Comparison of ENCODE assay signal across 9 mouse cellular contexts in genomic region chr3:108134701-108135100, GRCm38 (mm10). TPM values are rescaled to one million over a fixed set of nuclear protein-coding genes. Genes with fewer than 3 reads are reported as not detected.
DNase-seq lines count a peak whose midpoint lies in the region; ATAC-seq and TF ChIP-seq lines count a peak whose summit lies in the region.
"Had no signal": no experiment of that assay in that cellular context is flagged by ENCODE, and none has a peak within 500 bp of the region (broad histone marks: within the 10 kb centered on the region; RNA-seq: fewer than 3 reads in every experiment).

No protein-coding gene starts in this region.

- no peak overlapping the region for H3K9ac ChIP-seq in MEL (ENCODE audit: control insufficient read depth, low read depth, low read length, poor library complexity, severe bottlenecking)
- no peak overlapping the region for H3K9ac ChIP-seq in midbrain, embryonic 15.5 days
- no peak overlapping the region for H3K9ac ChIP-seq in lung, postnatal 0 days (replicated peaks; ENCODE audit: low read depth)

- peak overlapping the region; percentile 24 for H3K27ac ChIP-seq in gastrocnemius, adult 2 months
- no peak overlapping the region for H3K27ac ChIP-seq in MEL (ENCODE audit: control insufficient read depth, low read depth, low read length)
- no peak overlapping the region for H3K27ac ChIP-seq in midbrain, embryonic 15.5 days
- H3K27ac ChIP-seq in lung, postnatal 0 days (ENCODE audit: low read length) = no peak overlapping the region

- H3K27me3 ChIP-seq in MEL (ENCODE audit: control insufficient read depth in 1 of 2, insufficient read depth in 2 of 2, low read length in 2 of 2) = no peaks in the 10 kb centered on the region
- no peaks in the 10 kb centered on the region for H3K27me3 ChIP-seq in midbrain, embryonic 15.5 days (replicated peaks)
- no peaks in the 10 kb centered on the region for H3K27me3 ChIP-seq in lung, postnatal 0 days (replicated peaks; ENCODE audit: insufficient read depth, low read length)

- no peak for TF ChIP-seq RAD21 in MEL (IDR thresholded peaks at IDR 0.05; ENCODE audit: low read depth, low read length)

- no peak for TF ChIP-seq POLR2A in MEL (IDR thresholded peaks at IDR 0.05; ENCODE audit: control insufficient read depth in 1 of 2, insufficient read depth in 1 of 2, low read depth in 1 of 2, low read length in 2 of 2, poor library complexity in 1 of 2)

- WGBS in midbrain, embryonic 15.5 days = 42% methylated on average over 11 of the region's 11 CpGs
- WGBS in lung, postnatal 0 days = 77% methylated on average over 11 of the region's 11 CpGs

- peaks cover 29% of the 10 kb centered on the region in 2 experiments for H3K4me1 ChIP-seq in MEL (ENCODE audit: control insufficient read depth in 1 of 2, insufficient read depth in 2 of 2, low read length in 2 of 2)
- peaks cover 14% of the 10 kb centered on the region for H3K4me1 ChIP-seq in midbrain, embryonic 15.5 days
- peaks cover 9% of the 10 kb centered on the region; the same call in 1 of the 2 replicates for H3K4me1 ChIP-seq in lung, postnatal 0 days (ENCODE audit: insufficient read depth, low read depth, low read length)

- no peak overlapping the region for H3K4me3 ChIP-seq in gastrocnemius, adult 2 months
- H3K4me3 ChIP-seq in MEL (ENCODE audit: control insufficient read depth in 1 of 2, insufficient read depth in 1 of 2, low read depth in 2 of 2, low read length in 2 of 2) = no peak overlapping the region
- H3K4me3 ChIP-seq in midbrain, embryonic 15.5 days = no peak overlapping the region
- no peak overlapping the region for H3K4me3 ChIP-seq in lung, postnatal 0 days (ENCODE audit: low read depth, low read length)

- no peak for DNase-seq in gastrocnemius, adult 2 months
- DNase-seq in gastrocnemius, postnatal 25 days = no peak
- DNase-seq in MEL (ENCODE audit: low read depth, low spot score) = peak; percentile 32
- DNase-seq in spleen, postnatal 14 days (ENCODE audit: low spot score in 2 of 2) = no peak
- DNase-seq in lung, postnatal 0 days (ENCODE audit: low spot score) = no peak
- DNase-seq in thymus, postnatal 14 days = no peak

- no peaks in the 10 kb centered on the region for H3K9me3 ChIP-seq in MEL (replicated peaks; ENCODE audit: insufficient read depth, low read length)
- no peaks in the 10 kb centered on the region for H3K9me3 ChIP-seq in midbrain, embryonic 15.5 days
- no peaks in the 10 kb centered on the region for H3K9me3 ChIP-seq in lung, postnatal 0 days (ENCODE audit: low read length)

- no peak for TF ChIP-seq EP300 in MEL (IDR thresholded peaks at IDR 0.05; ENCODE audit: low read depth in 1 of 2, low read length in 2 of 2)
- TF ChIP-seq EP300 in lung, postnatal 0 days (IDR thresholded peaks at IDR 0.05) = no peak

- H3K36me3 ChIP-seq in MEL (ENCODE audit: control insufficient read depth in 1 of 2, insufficient read depth in 2 of 2, low read length in 2 of 2) = peaks cover 11 to 42% of the 10 kb centered on the region in 2 experiments
- H3K36me3 ChIP-seq in midbrain, embryonic 15.5 days (replicated peaks) = no peaks in the 10 kb centered on the region; the same call in 1 of the 2 replicates
- H3K36me3 ChIP-seq in lung, postnatal 0 days (ENCODE audit: insufficient read depth, low read length) = no peaks in the 10 kb centered on the region

- no peak for TF ChIP-seq CTCF in gastrocnemius, adult 2 months (IDR thresholded peaks at IDR 0.05)
- no peak for TF ChIP-seq CTCF in MEL (IDR thresholded peaks at IDR 0.05 in 2 of 3, conservative IDR thresholded peaks at IDR 0.05 in 1 of 3; ENCODE audit: control insufficient read depth in 1 of 3, insufficient read depth in 1 of 3, low read depth in 2 of 3, low read length in 3 of 3, poor library complexity in 1 of 3, severe bottlenecking in 1 of 3)
- no peak for TF ChIP-seq CTCF in lung, postnatal 0 days (IDR thresholded peaks at IDR 0.05)

- H3K4me2 ChIP-seq in midbrain, embryonic 15.5 days = 0 out of 2 replicates have a peak overlapping the region, but pooled peaks have one; percentile 3
- no peak overlapping the region for H3K4me2 ChIP-seq in lung, postnatal 0 days (replicated peaks; ENCODE audit: low read depth, low read length)

- peaks cover 54% of the 10 kb centered on the region for H3K79me2 ChIP-seq in MEL (ENCODE audit: control insufficient read depth, insufficient read depth, low read length, poor library complexity)

- intact Hi-C loops in gastrocnemius, adult 2 months (cut with DNase I) = no loop called here

- ATAC-seq in granulocyte monocyte progenitor cell, adult 5-6 weeks (replicated peaks; ENCODE audit: poor library complexity, severe bottlenecking) = peak; percentile 80
- no peak for ATAC-seq in midbrain, embryonic 15.5 days (replicated peaks)
- ATAC-seq in lung, postnatal 0 days = no peak

TF ChIP-seq in MEL, 35 proteins besides CTCF, POLR2A, EP300 and RAD21:
- TF ChIP-seq TAL1 (IDR thresholded peaks at IDR 0.05; ENCODE audit: low read length) (0 out of 2 replicates have a peak, but pooled peaks have one; percentile 5), SIN3A (IDR thresholded peaks at IDR 0.05; ENCODE audit: low read length) (no peak), ZNF384 (IDR thresholded peaks at IDR 0.05; ENCODE audit: low read depth, low read length) (peak; percentile 81)
TF ChIP-seq in MEL: peak in this region for 2.

RNA-seq across cellular contexts. Expression of gene Gnai3, which starts 11.2 kb away (rescaled TPM):
- 10 to 100 TPM; 12.0 to 13.8 TPM for total RNA-seq in gastrocnemius, adult 2 months (2021)
- total RNA-seq in gastrocnemius, postnatal 25 days (2021) = 10 to 100 TPM; 11.4 to 11.7 TPM
- total RNA-seq in MEL (2012; rRNA removed) = 92.1 and 111 TPM in 2 replicates
- polyA plus RNA-seq in MEL (2012; ENCODE audit: insufficient read depth in 1 of 2, insufficient read length in 2 of 2, low read depth in 1 of 2, low replicate concordance in 2 of 2, missing spikeins in 1 of 2) = 10 to 100 TPM; 74.2 to 96.4 TPM
- 82.3 and 93.1 TPM in 2 replicates for total RNA-seq in granulocyte monocyte progenitor cell, adult 5-6 weeks (2014; fragmentation: Nextera tagmentation)
- total RNA-seq in granulocyte monocyte progenitor cell, adult 5-6 weeks (2017) = 139 and 189 TPM in 2 replicates
- polyA plus RNA-seq in midbrain, embryonic 15.5 days (2015; fragmentation: Nextera tagmentation; extraction: Ambion mirVana) = 111 and 114 TPM in 2 replicates
- 87.4 and 96.3 TPM in 2 replicates for polyA plus RNA-seq in lung, postnatal 0 days (2015; fragmentation: Nextera tagmentation; extraction: Ambion mirVana)

RNA-seq across cellular contexts. Expression of gene Gpr61, which starts 20.0 kb away (rescaled TPM):
- total RNA-seq in gastrocnemius, adult 2 months (2021) = not detected
- not detected for total RNA-seq in gastrocnemius, postnatal 25 days (2021)
- 0.04 and 0.07 TPM in 2 replicates for total RNA-seq in MEL (2012; rRNA removed)
- under 1 TPM in 1 of 2 experiments, not detected in 1; 0.07 TPM for polyA plus RNA-seq in MEL (2012; ENCODE audit: insufficient read depth in 1 of 2, insufficient read length in 2 of 2, low read depth in 1 of 2, low replicate concordance in 2 of 2, missing spikeins in 1 of 2)
- total RNA-seq in granulocyte monocyte progenitor cell, adult 5-6 weeks (2014; fragmentation: Nextera tagmentation) = not detected in 2 replicates
- total RNA-seq in granulocyte monocyte progenitor cell, adult 5-6 weeks (2017) = not detected in 2 replicates
- polyA plus RNA-seq in midbrain, embryonic 15.5 days (2015; fragmentation: Nextera tagmentation; extraction: Ambion mirVana) = 5.2 and 5.7 TPM in 2 replicates
- not detected in 2 replicates for polyA plus RNA-seq in lung, postnatal 0 days (2015; fragmentation: Nextera tagmentation; extraction: Ambion mirVana)
- total RNA-seq: gastrocnemius, adult 8-10 months had no signal

RNA-seq across cellular contexts. Expression of gene Gnat2, which starts 42.1 kb away (rescaled TPM):
- under 1 TPM; 0.26 to 0.36 TPM for total RNA-seq in gastrocnemius, adult 2 months (2021)
- under 1 TPM in 1 of 2 experiments, not detected in 1; 0.15 TPM for total RNA-seq in gastrocnemius, postnatal 25 days (2021)
- 4.7 and 6.4 TPM in 2 replicates for total RNA-seq in MEL (2012; rRNA removed)
- 10 to 100 TPM in 1 of 2 experiments, not detected in 1; 12.4 TPM for polyA plus RNA-seq in MEL (2012; ENCODE audit: insufficient read depth in 1 of 2, insufficient read length in 2 of 2, low read depth in 1 of 2, low replicate concordance in 2 of 2, missing spikeins in 1 of 2)
- 1.9 and 2.2 TPM in 2 replicates for total RNA-seq in granulocyte monocyte progenitor cell, adult 5-6 weeks (2014; fragmentation: Nextera tagmentation)
- total RNA-seq in granulocyte monocyte progenitor cell, adult 5-6 weeks (2017) = 2.5 TPM in 1 of 2 replicates, not detected in the other
- polyA plus RNA-seq in midbrain, embryonic 15.5 days (2015; fragmentation: Nextera tagmentation; extraction: Ambion mirVana) = 0.28 and 0.38 TPM in 2 replicates
- polyA plus RNA-seq in lung, postnatal 0 days (2015; fragmentation: Nextera tagmentation; extraction: Ambion mirVana) = 0.33 and 0.45 TPM in 2 replicates

RNA-seq across cellular contexts. Expression of gene Ampd2, which starts 48.2 kb away (rescaled TPM):
- 1 to 10 TPM; 3.8 to 5.6 TPM for total RNA-seq in gastrocnemius, adult 2 months (2021)
- 1 to 10 TPM; 3.5 to 5.5 TPM for total RNA-seq in gastrocnemius, postnatal 25 days (2021)
- 54.9 and 69.1 TPM in 2 replicates for total RNA-seq in MEL (2012; rRNA removed)
- polyA plus RNA-seq in MEL (2012; ENCODE audit: insufficient read depth in 1 of 2, insufficient read length in 2 of 2, low read depth in 1 of 2, low replicate concordance in 2 of 2, missing spikeins in 1 of 2) = 100 to 1,000 TPM in 1 of 2 experiments, not detected in 1; 201 TPM
- total RNA-seq in granulocyte monocyte progenitor cell, adult 5-6 weeks (2014; fragmentation: Nextera tagmentation) = 126 and 158 TPM in 2 replicates
- total RNA-seq in granulocyte monocyte progenitor cell, adult 5-6 weeks (2017) = 54.6 and 69.6 TPM in 2 replicates
- 67.9 and 76.2 TPM in 2 replicates for polyA plus RNA-seq in midbrain, embryonic 15.5 days (2015; fragmentation: Nextera tagmentation; extraction: Ambion mirVana)
- 11.6 and 12.6 TPM in 2 replicates for polyA plus RNA-seq in lung, postnatal 0 days (2015; fragmentation: Nextera tagmentation; extraction: Ambion mirVana)

RNA-seq across cellular contexts. Expression of gene Amigo1, which starts 51.4 kb away (rescaled TPM):
- 10 to 100 TPM; 21.6 to 28.3 TPM for total RNA-seq in gastrocnemius, adult 2 months (2021)
- total RNA-seq in gastrocnemius, postnatal 25 days (2021) = 10 to 100 TPM; 21.3 to 23.3 TPM
- total RNA-seq in MEL (2012; rRNA removed) = 3.7 and 4.6 TPM in 2 replicates
- polyA plus RNA-seq in MEL (2012; ENCODE audit: insufficient read depth in 1 of 2, insufficient read length in 2 of 2, low read depth in 1 of 2, low replicate concordance in 2 of 2, missing spikeins in 1 of 2) = 1 to 10 TPM in 1 of 2 experiments, not detected in 1; 9.5 TPM
- total RNA-seq in granulocyte monocyte progenitor cell, adult 5-6 weeks (2014; fragmentation: Nextera tagmentation) = 1.9 and 4.4 TPM in 2 replicates
- 2.0 and 3.4 TPM in 2 replicates for total RNA-seq in granulocyte monocyte progenitor cell, adult 5-6 weeks (2017)
- 14.4 and 14.7 TPM in 2 replicates for polyA plus RNA-seq in midbrain, embryonic 15.5 days (2015; fragmentation: Nextera tagmentation; extraction: Ambion mirVana)
- polyA plus RNA-seq in lung, postnatal 0 days (2015; fragmentation: Nextera tagmentation; extraction: Ambion mirVana) = 4.6 TPM in 2 replicates
